Mouse (Mus musculus): ENCODE measurements around the gene Ctcf. TPM values are rescaled to one million over a fixed set of nuclear protein-coding genes. Genes with fewer than 3 reads are reported as not detected.

The Ctcf gene
- polyA plus RNA-seq, 1 experiment: 16.7 TPM

GRCm38 (mm10) chr8:105719637-105720036 lies 83.3 kb downstream of the Ctcf start:
- no peaks in the 10 kb centered on the region for H3K4me1 ChIP-seq (ENCODE audit: control insufficient read depth, insufficient read depth, low read length)
- no peak for DNase-seq
- H3K27ac ChIP-seq (ENCODE audit: insufficient read depth, low read depth, low read length): no peak overlapping the region
- no peak overlapping the region for H3K4me3 ChIP-seq (ENCODE audit: insufficient read depth, low read depth, low read length)
- no peaks in the 10 kb centered on the region for H3K36me3 ChIP-seq (ENCODE audit: control insufficient read depth, insufficient read depth, low read length)
- H3K27me3 ChIP-seq (replicated peaks; ENCODE audit: control insufficient read depth, insufficient read depth, low read length): no peaks in the 10 kb centered on the region
- WGBS: 73% methylated on average over 4 of the region's 4 CpGs
- TF ChIP-seq CTCF (conservative IDR thresholded peaks at IDR 0.05; ENCODE audit: insufficient read depth, insufficient read length, low read depth, low read length): no peak
- no peak for TF ChIP-seq POLR2A (IDR thresholded peaks at IDR 0.05; ENCODE audit: low read depth, low read length)

- Histone ChIP-seq H3K27ac (ENCODE audit: insufficient read depth, low read depth, low read length) (no peak overlapping the region), H3K4me3 (ENCODE audit: insufficient read depth, low read depth, low read length) (no peak overlapping the region), H3K4me1 (ENCODE audit: control insufficient read depth, insufficient read depth, low read length) (0 out of 2 replicates have a peak, but pooled peaks cover 5% of the 10 kb centered on the region), H3K36me3 (ENCODE audit: control insufficient read depth, insufficient read depth, low read length) (no peaks in the 10 kb centered on the region), H3K27me3 (replicated peaks; ENCODE audit: control insufficient read depth, insufficient read depth, low read length) (no peaks in the 10 kb centered on the region)
- no peak for DNase-seq
- TF ChIP-seq POLR2A (IDR thresholded peaks at IDR 0.05; ENCODE audit: low read depth, low read length) (no peak), CTCF (conservative IDR thresholded peaks at IDR 0.05; ENCODE audit: insufficient read depth, insufficient read length, low read depth, low read length) (no peak)
- 94% methylated on average over 9 of the region's 9 CpGs for WGBS
These were observed 86.5 kb downstream of the Ctcf start for GRCm38 (mm10) chr8:105722861-105723260.

- no peak overlapping the region for H3K27ac ChIP-seq (ENCODE audit: insufficient read depth, low read depth, low read length)
- DNase-seq: no peak
- 0 out of 2 replicates have a peak, but pooled peaks cover 5% of the 10 kb centered on the region for H3K4me1 ChIP-seq (ENCODE audit: control insufficient read depth, insufficient read depth, low read length)
- H3K4me3 ChIP-seq (ENCODE audit: insufficient read depth, low read depth, low read length): no peak overlapping the region
- WGBS: 89% methylated on average over 5 of the region's 5 CpGs
- no peaks in the 10 kb centered on the region for H3K27me3 ChIP-seq (replicated peaks; ENCODE audit: control insufficient read depth, insufficient read depth, low read length)
- TF ChIP-seq POLR2A (IDR thresholded peaks at IDR 0.05; ENCODE audit: low read depth, low read length): no peak
- TF ChIP-seq CTCF (conservative IDR thresholded peaks at IDR 0.05; ENCODE audit: insufficient read depth, insufficient read length, low read depth, low read length): no peak
- no peaks in the 10 kb centered on the region for H3K36me3 ChIP-seq (ENCODE audit: control insufficient read depth, insufficient read depth, low read length)
These were observed 89.4 kb downstream of the Ctcf start for GRCm38 (mm10) chr8:105725726-105726125.

GRCm38 (mm10) chr8:105727397-105728124 lies 91.2 kb downstream of the Ctcf start:
- no peaks in the 10 kb centered on the region for H3K36me3 ChIP-seq (ENCODE audit: control insufficient read depth, insufficient read depth, low read length)
- no peaks in the 10 kb centered on the region for H3K27me3 ChIP-seq (replicated peaks; ENCODE audit: control insufficient read depth, insufficient read depth, low read length)
- 68% methylated on average over 18 of the region's 18 CpGs for WGBS
- H3K27ac ChIP-seq (ENCODE audit: insufficient read depth, low read depth, low read length): peak overlapping the region; percentile 63
- H3K4me3 ChIP-seq (ENCODE audit: insufficient read depth, low read depth, low read length): peak overlapping the region; percentile 15; the same call in 1 of the 2 replicates
- DNase-seq: peak; percentile 90
- H3K4me1 ChIP-seq (ENCODE audit: control insufficient read depth, insufficient read depth, low read length): 0 out of 2 replicates have a peak, but pooled peaks cover 5% of the 10 kb centered on the region
- TF ChIP-seq CTCF (conservative IDR thresholded peaks at IDR 0.05; ENCODE audit: insufficient read depth, insufficient read length, low read depth, low read length): no peak
- TF ChIP-seq POLR2A (IDR thresholded peaks at IDR 0.05; ENCODE audit: low read depth, low read length): no peak

GRCm38 (mm10) chr8:105732186-105732585 lies 95.8 kb downstream of the Ctcf start:
- Histone ChIP-seq H3K4me1 (ENCODE audit: control insufficient read depth, insufficient read depth, low read length) (no peaks in the 10 kb centered on the region), H3K27ac (ENCODE audit: insufficient read depth, low read depth, low read length) (no peak overlapping the region), H3K4me3 (ENCODE audit: insufficient read depth, low read depth, low read length) (no peak overlapping the region), H3K27me3 (replicated peaks; ENCODE audit: control insufficient read depth, insufficient read depth, low read length) (no peaks in the 10 kb centered on the region), H3K36me3 (ENCODE audit: control insufficient read depth, insufficient read depth, low read length) (no peaks in the 10 kb centered on the region)
- DNase-seq: no peak
- TF ChIP-seq CTCF (conservative IDR thresholded peaks at IDR 0.05; ENCODE audit: insufficient read depth, insufficient read length, low read depth, low read length) (no peak), POLR2A (IDR thresholded peaks at IDR 0.05; ENCODE audit: low read depth, low read length) (no peak)
- WGBS: 56% methylated on average over 5 of the region's 5 CpGs

Other genes with a start within 250 kb of the Ctcf start
- 0.08 and 0.17 TPM in 2 replicates for gene Kctd19, start 223.1 kb upstream of the Ctcf start, polyA plus RNA-seq (2012; rRNA removed)
- 0.33 and 0.45 TPM in 2 replicates for gene Lrrc36, start 223.0 kb upstream of the Ctcf start, polyA plus RNA-seq (2012; rRNA removed)
- gene Tppp3, start 165.0 kb upstream of the Ctcf start, polyA plus RNA-seq (2012; rRNA removed): 11.9 and 19.3 TPM in 2 replicates
- 47.6 and 57.7 TPM in 2 replicates for gene Zdhhc1, start 139.7 kb upstream of the Ctcf start, polyA plus RNA-seq (2012; rRNA removed)
- gene Hsd11b2, start 117.8 kb upstream of the Ctcf start, polyA plus RNA-seq (2012; rRNA removed): 310 and 336 TPM in 2 replicates
- gene Atp6v0d1, start 70.5 kb upstream of the Ctcf start, polyA plus RNA-seq (2012; rRNA removed): 161 and 182 TPM in 2 replicates
- 50.6 and 54.8 TPM in 2 replicates for gene Ripor1, start 31.3 kb upstream of the Ctcf start, polyA plus RNA-seq (2012; rRNA removed)
- 0.13 and 0.31 TPM in 2 replicates for gene Agrp, start 825 bp downstream of the Ctcf start, polyA plus RNA-seq (2012; rRNA removed)
- 0.88 and 2.7 TPM in 2 replicates for gene Carmil2, start 49.7 kb downstream of the Ctcf start, polyA plus RNA-seq (2012; rRNA removed)
- 39.9 and 44.4 TPM in 2 replicates for gene Acd, start 64.5 kb downstream of the Ctcf start, polyA plus RNA-seq (2012; rRNA removed)
- 18.7 and 20.8 TPM in 2 replicates for gene Pard6a, start 64.6 kb downstream of the Ctcf start, polyA plus RNA-seq (2012; rRNA removed)
- gene 4933405L10Rik, start 71.1 kb downstream of the Ctcf start, polyA plus RNA-seq (2012; rRNA removed): 0.10 and 0.19 TPM in 2 replicates
- gene Enkd1, start 71.6 kb downstream of the Ctcf start, polyA plus RNA-seq (2012; rRNA removed): 6.8 and 7.6 TPM in 2 replicates
- gene Gfod2, start 122.1 kb downstream of the Ctcf start, polyA plus RNA-seq (2012; rRNA removed): 7.5 and 7.8 TPM in 2 replicates
- 22.1 and 24.8 TPM in 2 replicates for gene Ranbp10, start 190.8 kb downstream of the Ctcf start, polyA plus RNA-seq (2012; rRNA removed)
- 0.05 TPM in 1 of 2 replicates, not detected in the other for gene Tsnaxip1, start 191.2 kb downstream of the Ctcf start, polyA plus RNA-seq (2012; rRNA removed)
- 6.7 and 7.3 TPM in 2 replicates for gene Cenpt, start 216.7 kb downstream of the Ctcf start, polyA plus RNA-seq (2012; rRNA removed)
- gene Thap11, start 218.6 kb downstream of the Ctcf start, polyA plus RNA-seq (2012; rRNA removed): 41.5 and 45.3 TPM in 2 replicates
- 34.5 and 61.6 TPM in 2 replicates for gene Nutf2, start 224.0 kb downstream of the Ctcf start, polyA plus RNA-seq (2012; rRNA removed)
- 38.5 and 47.9 TPM in 2 replicates for gene Edc4, start 244.3 kb downstream of the Ctcf start, polyA plus RNA-seq (2012; rRNA removed)